Mouse (Mus musculus): Measurements from ENCODE around the gene Bglap3.
"Not testable (repeated sequence)": the region's sequence is repeated elsewhere in the genome, so short reads cannot be mapped to it uniquely, and the experiment has no call there.

The Bglap3 gene

GRCm38 (mm10) chr3:88372643-88373042 lies at the start of gene Bglap3:
TSS of gene Bglap3 (minus strand) at chr3:88372743.
- DNase-seq (ENCODE audit: extremely low spot score, low read depth, low spot score), result not testable (repeated sequence)

GRCm38 (mm10) chr3:88422020-88422720 lies 49.6 kb upstream of the Bglap3 start:
- DNase-seq (ENCODE audit: extremely low spot score, low read depth, low spot score), result no peak

- no peak for DNase-seq (ENCODE audit: extremely low spot score, low read depth, low spot score)
Observed at GRCm38 (mm10) chr3:88420771-88421170, 48.2 kb upstream of the Bglap3 start.

GRCm38 (mm10) chr3:88418016-88418415 lies 45.5 kb upstream of the Bglap3 start:
- no peak for DNase-seq (ENCODE audit: extremely low spot score, low read depth, low spot score)

GRCm38 (mm10) chr3:88415668-88416067 lies 43.1 kb upstream of the Bglap3 start:
- DNase-seq (ENCODE audit: extremely low spot score, low read depth, low spot score), result no peak

GRCm38 (mm10) chr3:88412636-88413035 lies 40.1 kb upstream of the Bglap3 start:
- DNase-seq (ENCODE audit: extremely low spot score, low read depth, low spot score), result no peak

- no peak for DNase-seq (ENCODE audit: extremely low spot score, low read depth, low spot score)
Observed at GRCm38 (mm10) chr3:88411681-88412080, 39.1 kb upstream of the Bglap3 start.

GRCm38 (mm10) chr3:88410645-88411031 lies 38.1 kb upstream of the Bglap3 start:
- no peak for DNase-seq (ENCODE audit: extremely low spot score, low read depth, low spot score)

- peak; percentile 72 for DNase-seq (ENCODE audit: extremely low spot score, low read depth, low spot score)
Observed at GRCm38 (mm10) chr3:88409741-88410644, 37.5 kb upstream of the Bglap3 start, which contains the start of gene Pmf1. TSS of gene Pmf1 (minus strand) at chr3:88410331.

- DNase-seq (ENCODE audit: extremely low spot score, low read depth, low spot score), result no peak
Observed at GRCm38 (mm10) chr3:88408953-88409352, 36.4 kb upstream of the Bglap3 start.

- DNase-seq (ENCODE audit: extremely low spot score, low read depth, low spot score), result no peak
Observed at GRCm38 (mm10) chr3:88407529-88407928, 35.0 kb upstream of the Bglap3 start.

- peak; percentile 75 for DNase-seq (ENCODE audit: extremely low spot score, low read depth, low spot score)
Observed at GRCm38 (mm10) chr3:88407090-88407489, 34.5 kb upstream of the Bglap3 start.

- DNase-seq (ENCODE audit: extremely low spot score, low read depth, low spot score), result no peak
Observed at GRCm38 (mm10) chr3:88403522-88404230, 31.1 kb upstream of the Bglap3 start.

- no peak for DNase-seq (ENCODE audit: extremely low spot score, low read depth, low spot score)
Observed at GRCm38 (mm10) chr3:88398666-88399065, 26.1 kb upstream of the Bglap3 start.

- no peak for DNase-seq (ENCODE audit: extremely low spot score, low read depth, low spot score)
Observed at GRCm38 (mm10) chr3:88395742-88396141, 23.2 kb upstream of the Bglap3 start.

GRCm38 (mm10) chr3:88395288-88395687 lies 22.7 kb upstream of the Bglap3 start:
- DNase-seq (ENCODE audit: extremely low spot score, low read depth, low spot score), result no peak

GRCm38 (mm10) chr3:88393776-88394375 lies 21.3 kb upstream of the Bglap3 start:
- DNase-seq (ENCODE audit: extremely low spot score, low read depth, low spot score), result no peak

- DNase-seq (ENCODE audit: extremely low spot score, low read depth, low spot score), result no peak
Observed at GRCm38 (mm10) chr3:88384364-88384763, 11.8 kb upstream of the Bglap3 start, which contains the start of gene Bglap. TSS of gene Bglap (minus strand) at chr3:88384464.

- DNase-seq (ENCODE audit: extremely low spot score, low read depth, low spot score), result not testable (repeated sequence)
Observed at GRCm38 (mm10) chr3:88382383-88382782, 9.8 kb upstream of the Bglap3 start.

GRCm38 (mm10) chr3:88381389-88382315 lies 9.1 kb upstream of the Bglap3 start:
- not testable (repeated sequence) for DNase-seq (ENCODE audit: extremely low spot score, low read depth, low spot score)

Measured in hindlimb bud, embryonic 11.5 days (tissue).